Mouse (Mus musculus) left cerebral cortex, adult 2 months (tissue): ENCODE data around the gene Mri1. TPM values are rescaled to one million over a fixed set of nuclear protein-coding genes. Genes with fewer than 3 reads are reported as not detected.

Experiments
- DNase-seq, 2 experiments: peaks; one replicate each; pipeline ENCODE4 v3.0.0; 2021 to 2022; ENCODE audit warnings: low spot score in 2 of 2, mixed read lengths in 1 of 2; ENCODE audit errors: extremely low spot score in 1 of 2
- H3K27ac ChIP-seq: fragments of 200-600 bp; 2 replicates; pipeline ENCODE4 v1.8.1; 2022
- H3K4me3 ChIP-seq: fragments of 200-600 bp; 2 replicates; pipeline ENCODE4 v1.8.1; 2022
- CTCF ChIP-seq: fragments of 200-600 bp; IDR thresholded peaks from 2 replicates; pipeline ENCODE4 v1.8.1; 2022; ENCODE audit warnings: antibody characterized with exemption, mild to moderate bottlenecking, moderate library complexity
- intact Hi-C: fragments of 180-260 bp; cut with DNase I; formaldehyde crosslinking; loops from one replicate; pipeline ENCODE4 v1.15.1; 2025
- total RNA-seq, 2 experiments: library from RNA; stranded (reverse); gene quantifications; 2 replicates each; pipeline ENCODE4 v1.2.3; 2021

The Mri1 gene
- total RNA-seq, 2 experiments from 2014 or later, result 13.2 to 16.5 TPM

- intact Hi-C loops, result loop anchor here (2.0 kb wide), 1 partner anchor 20 kb away; the partner anchor contains the start of gene Mri1
- Histone ChIP-seq H3K27ac (peak overlapping the region; percentile 86), H3K4me3 (peak overlapping the region; percentile 57)
- TF ChIP-seq CTCF, result no peak; the same call in 1 of the 2 replicates
- no peak for DNase-seq
These were observed 20.6 kb downstream of the Mri1 start for GRCm38 (mm10) chr8:84236410-84236997.

DNA sequence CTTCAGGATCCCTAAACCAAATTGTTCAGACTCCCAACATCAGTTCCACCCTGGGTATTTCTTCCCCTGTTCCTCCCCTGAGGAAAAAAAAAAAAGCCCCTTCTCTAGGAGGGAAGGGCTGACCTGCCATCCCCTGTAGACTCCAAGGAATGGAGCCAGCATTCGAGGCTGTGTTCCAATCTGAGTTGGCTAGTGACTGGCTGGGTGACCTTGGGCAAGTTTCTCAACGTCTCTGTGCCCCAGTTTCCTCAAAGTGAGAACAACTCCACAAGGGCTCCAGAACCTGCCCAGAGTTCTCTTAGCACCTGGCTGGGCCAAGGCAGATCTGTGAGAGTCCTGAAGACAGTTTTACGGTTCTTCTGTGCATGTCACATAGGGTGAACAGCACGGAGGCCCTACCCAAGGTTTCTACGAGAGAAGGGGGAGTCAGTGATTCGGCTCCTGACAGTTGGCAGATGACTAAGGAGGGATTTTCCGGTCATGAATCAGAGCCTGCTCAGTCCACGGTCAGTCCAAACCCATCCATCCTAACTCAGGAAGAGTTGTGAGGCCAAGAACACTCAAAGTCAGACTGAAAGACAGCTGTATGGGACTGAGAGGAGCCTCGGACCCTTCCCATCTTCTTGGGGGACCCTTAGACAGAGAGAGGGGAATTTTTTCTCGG lies 21.2 kb downstream of the Mri1 start:
- Histone ChIP-seq H3K27ac (no peak overlapping the region; the same call in 1 of the 2 replicates), H3K4me3 (peak overlapping the region; percentile 57)
- no peak for DNase-seq
- intact Hi-C loops, result loop anchor here (2.0 kb wide), 1 partner anchor 21 kb away; the partner anchor contains the start of gene Mri1
- no peak for TF ChIP-seq CTCF

- no peak for DNase-seq
- Histone ChIP-seq H3K27ac (no peak overlapping the region), H3K4me3 (no peak overlapping the region)
- TF ChIP-seq CTCF, result no peak
- intact Hi-C loops, result no loop called here
These were observed 24.1 kb downstream of the Mri1 start for GRCm38 (mm10) chr8:84233055-84233454.

DNA sequence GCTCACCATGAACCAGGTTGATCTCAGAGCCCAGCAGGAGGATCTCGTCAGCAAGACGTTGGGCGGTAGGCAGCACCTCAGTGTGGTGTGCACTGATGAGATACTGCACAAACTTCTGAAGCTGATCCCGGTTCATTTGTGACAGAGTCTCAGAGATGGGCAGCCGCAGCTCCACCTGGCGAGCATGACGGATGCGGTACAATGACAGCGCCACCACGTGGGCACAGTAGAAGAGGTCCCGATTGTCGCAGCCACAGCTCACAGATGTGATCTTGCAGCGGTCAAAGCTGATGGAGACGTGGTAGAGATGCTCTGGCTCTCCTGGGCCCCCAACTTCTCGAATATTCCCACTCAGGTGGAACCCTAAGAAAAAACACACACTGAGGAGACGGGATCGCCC lies 26.4 kb downstream of the Mri1 start:
- Histone ChIP-seq H3K4me3 (no peak overlapping the region), H3K27ac (no peak overlapping the region)
- no peak for DNase-seq
- TF ChIP-seq CTCF, result peak; percentile 16
- intact Hi-C loops, result no loop called here

DNA sequence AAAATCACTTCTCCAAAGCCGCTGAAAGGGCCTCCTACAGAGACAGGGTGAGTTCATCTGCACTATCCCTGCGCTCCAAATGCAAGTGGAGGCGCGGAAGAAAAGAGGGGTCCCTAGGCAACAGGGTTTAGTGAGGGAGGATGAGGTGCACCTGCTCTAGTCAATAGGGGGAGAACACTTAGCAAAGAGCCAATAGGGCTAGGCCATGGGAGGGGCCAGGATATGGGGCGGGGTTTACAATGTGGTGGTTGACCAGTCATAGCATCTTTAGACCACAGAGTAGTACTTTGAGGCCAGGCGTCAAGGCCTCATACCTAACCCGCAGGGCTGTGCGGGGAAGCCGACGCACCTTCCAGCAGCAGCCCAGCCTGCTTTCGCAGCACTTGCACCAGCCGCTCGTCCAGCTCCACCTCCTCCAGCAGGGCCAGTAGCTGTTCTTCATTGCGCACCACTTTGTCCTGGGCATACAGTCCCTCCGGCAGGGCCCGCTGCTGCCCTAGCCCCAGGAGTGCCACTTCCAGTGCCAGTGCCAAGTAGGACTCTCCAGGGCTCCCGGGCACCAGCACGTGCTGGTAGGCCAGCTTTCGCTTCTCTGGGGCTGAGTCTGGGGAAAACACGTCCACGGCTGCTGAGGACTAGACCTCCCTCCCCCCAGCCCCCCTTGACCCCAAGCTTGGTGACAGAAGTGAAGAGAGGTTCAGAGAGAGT lies 33.6 kb downstream of the Mri1 start:
- Histone ChIP-seq H3K4me3 (no peak overlapping the region), H3K27ac (peak overlapping the region; percentile 18; the same call in 1 of the 2 replicates)
- no peak for DNase-seq
- intact Hi-C loops, result no loop called here
- no peak for TF ChIP-seq CTCF

- H3K27ac ChIP-seq, result peak overlapping the region; percentile 18
These were observed 34.5 kb downstream of the Mri1 start for GRCm38 (mm10) chr8:84222566-84223165.

GRCm38 (mm10) chr8:84220105-84220504 lies 37.0 kb downstream of the Mri1 start:
- intact Hi-C loops, result no loop called here
- TF ChIP-seq CTCF, result no peak
- no peak overlapping the region for H3K27ac ChIP-seq

More at GRCm38 (mm10) chr8:84222566-84223165, 34.5 kb downstream of the Mri1 start:
- no peak for TF ChIP-seq CTCF
- no peak overlapping the region for H3K4me3 ChIP-seq
- DNase-seq, result no peak
- intact Hi-C loops, result no loop called here

DNA sequence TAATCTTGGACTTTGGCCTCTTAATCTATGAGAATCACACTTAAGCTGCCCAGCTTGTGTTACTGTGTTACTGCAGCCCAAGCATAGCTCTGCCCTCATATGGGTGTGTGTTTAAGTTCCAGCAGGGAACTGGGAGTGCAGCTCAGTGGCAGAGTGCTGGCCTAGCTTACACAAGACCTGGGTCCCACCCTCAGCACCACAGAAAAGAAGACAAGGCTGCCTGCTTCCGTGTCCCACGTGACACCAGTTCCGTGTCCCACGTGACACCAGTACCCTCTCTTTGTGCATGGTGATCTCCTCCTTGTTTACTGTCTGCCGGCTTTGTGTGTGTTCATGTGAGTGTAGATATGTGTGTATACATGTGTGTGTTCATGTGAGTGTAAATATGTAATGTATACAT lies 39.0 kb downstream of the Mri1 start:
- Histone ChIP-seq H3K4me3 (no peak overlapping the region), H3K27ac (no peak overlapping the region)
- TF ChIP-seq CTCF, result no peak
- DNase-seq, result no peak
- intact Hi-C loops, result no loop called here

More at GRCm38 (mm10) chr8:84220105-84220504, 37.0 kb downstream of the Mri1 start:
- DNase-seq, result no peak
- no peak overlapping the region for H3K4me3 ChIP-seq

DNA sequence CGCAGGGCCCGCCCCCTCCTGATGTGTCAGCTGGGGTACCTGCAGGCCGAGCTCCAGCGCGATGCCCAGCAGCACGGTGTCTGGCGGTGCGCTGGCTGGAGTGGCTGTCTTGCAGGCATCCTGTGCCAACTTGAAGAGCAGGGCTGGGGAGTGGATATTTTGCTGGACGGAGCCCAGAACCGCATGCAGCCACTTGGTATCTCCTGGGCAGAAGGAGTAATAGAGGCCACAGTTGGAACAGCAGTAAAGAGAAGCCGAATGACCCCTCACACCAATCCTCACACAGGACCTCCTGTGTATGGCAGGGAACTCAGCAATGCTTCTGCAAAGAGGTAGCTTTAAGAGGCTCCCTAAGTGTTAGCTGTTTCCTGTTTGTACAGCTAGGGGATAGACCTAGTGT lies 39.9 kb downstream of the Mri1 start:
- intact Hi-C loops, result no loop called here
- TF ChIP-seq CTCF, result no peak
- DNase-seq, result no peak
- Histone ChIP-seq H3K4me3 (no peak overlapping the region), H3K27ac (no peak overlapping the region)

DNA sequence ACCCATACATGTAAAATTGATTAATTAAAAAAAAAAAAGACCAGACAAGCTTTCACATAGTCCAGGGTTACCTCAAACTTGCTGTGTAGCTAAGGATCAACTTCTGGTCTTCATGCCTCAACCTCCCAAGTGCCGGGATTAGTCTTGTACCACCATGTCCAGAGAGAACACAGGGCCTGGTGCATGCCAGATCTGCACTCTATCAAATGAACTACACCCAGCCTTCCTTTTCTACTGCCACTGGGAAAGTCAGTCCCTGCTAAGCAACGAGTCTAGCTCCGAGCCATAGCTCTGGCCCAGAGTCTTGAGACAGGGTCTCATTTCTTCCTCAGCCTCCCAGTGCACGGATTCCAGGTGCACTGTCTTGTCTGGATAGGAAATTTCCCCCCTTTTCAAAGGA lies 43.8 kb downstream of the Mri1 start:
- H3K27ac ChIP-seq, result no peak overlapping the region
- intact Hi-C loops, result loop anchor here (5.0 kb wide), 1 partner anchor 176 kb away; no protein-coding TSS in a partner anchor
- no peak for TF ChIP-seq CTCF
- H3K4me3 ChIP-seq, result no peak overlapping the region
- DNase-seq, result no peak

DNA sequence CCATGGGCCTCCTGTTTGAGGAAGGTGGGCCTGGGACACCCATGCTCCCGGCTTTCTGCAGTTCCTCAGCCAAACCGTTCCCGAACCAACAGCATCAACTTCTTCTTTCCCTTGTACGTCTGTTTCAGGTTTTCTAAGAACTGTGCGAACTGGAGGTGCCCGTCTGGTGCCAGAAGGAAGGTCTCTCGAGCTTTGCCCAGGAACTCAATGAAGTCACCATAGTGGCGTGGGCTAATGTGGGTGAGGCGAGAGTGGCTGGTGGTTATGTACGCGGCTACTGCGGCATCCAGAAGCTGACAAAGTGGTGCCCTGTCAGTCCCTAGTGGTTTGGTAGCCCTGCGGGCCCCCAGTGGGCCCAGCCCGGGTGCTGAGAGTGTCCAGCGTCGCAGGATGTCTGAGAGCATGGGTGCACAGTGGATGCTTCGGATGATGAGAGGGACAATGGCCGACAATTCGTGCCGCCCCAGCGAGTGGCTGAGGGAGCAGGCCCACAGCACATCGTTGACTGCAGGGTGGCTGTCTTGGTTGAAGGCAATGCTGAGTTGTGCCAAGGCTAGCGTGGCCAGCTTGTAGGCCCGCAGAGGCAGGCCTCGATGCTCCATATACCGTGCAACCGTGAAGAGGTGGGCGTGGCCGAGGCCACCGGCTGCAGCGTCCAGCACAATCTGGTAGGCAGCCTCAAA lies 45.1 kb downstream of the Mri1 start:
- DNase-seq, result no peak
- H3K4me3 ChIP-seq, result no peak overlapping the region
- no peak for TF ChIP-seq CTCF
- no peak overlapping the region for H3K27ac ChIP-seq
- intact Hi-C loops, result loop anchor here (5.0 kb wide), 1 partner anchor 175 kb away; no protein-coding TSS in a partner anchor
